Mouse (Mus musculus) kidney, postnatal 14 days (tissue): ENCODE measurements around the gene Gm30191.
"Not testable (repeated sequence)": the region's sequence is repeated elsewhere in the genome, so short reads cannot be mapped to it uniquely, and the experiment has no call there.

Experiments
- DNase-seq: peaks from one replicate; pipeline ENCODE4 v3.0.0; 2022; ENCODE audit warnings: mixed read lengths

Gm30191 gene

GRCm38 (mm10) chr4:134252131-134252910 lies 5.6 kb downstream of the Gm30191 start:
- peak; percentile 55 for DNase-seq

DNA sequence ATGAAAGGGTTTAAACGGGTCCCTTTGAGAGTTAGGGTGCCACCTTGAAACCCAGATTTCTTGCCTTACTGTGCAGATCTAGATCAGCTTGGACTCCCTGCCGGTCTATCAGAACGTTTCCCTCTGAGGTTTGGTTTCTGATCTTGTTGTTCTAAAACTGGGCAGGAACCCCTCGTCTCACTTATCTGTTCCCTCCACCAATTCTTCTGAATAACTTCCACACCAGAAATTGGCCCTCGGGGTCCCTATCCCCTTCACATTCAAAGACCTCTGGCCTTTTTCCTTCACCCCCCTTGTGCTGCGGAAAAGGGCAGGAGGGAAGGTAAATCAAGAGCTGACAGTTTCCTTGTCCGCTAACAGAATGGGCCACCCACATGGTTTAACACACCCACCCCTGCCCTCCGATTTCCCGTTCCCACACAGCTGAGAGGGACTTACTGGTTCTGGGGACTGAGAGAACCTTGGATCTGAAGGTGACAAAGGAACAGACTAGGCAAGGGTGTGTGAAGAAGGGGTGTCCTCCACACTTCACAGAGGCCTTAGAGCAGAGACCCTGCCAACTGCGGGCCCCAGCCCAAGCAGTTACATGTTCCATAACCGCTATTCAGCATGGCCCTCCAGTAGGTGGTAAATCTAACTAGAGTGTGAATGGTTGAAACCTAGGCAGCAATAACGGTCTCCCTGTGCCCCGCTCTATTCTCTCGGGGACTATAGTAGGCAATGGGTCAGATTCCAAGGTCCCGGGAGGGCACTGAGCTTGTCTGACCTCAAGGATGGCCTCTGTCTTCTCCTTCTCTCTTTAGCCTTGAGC lies 6.4 kb downstream of the Gm30191 start:
- DNase-seq: peak; percentile 56

- peak; percentile 57 for DNase-seq
Observed at GRCm38 (mm10) chr4:134253722-134254324, 7.1 kb downstream of the Gm30191 start, which contains the start of gene Grrp1. Gene Grrp1 (minus strand): TSS chr4:134254106.

DNA sequence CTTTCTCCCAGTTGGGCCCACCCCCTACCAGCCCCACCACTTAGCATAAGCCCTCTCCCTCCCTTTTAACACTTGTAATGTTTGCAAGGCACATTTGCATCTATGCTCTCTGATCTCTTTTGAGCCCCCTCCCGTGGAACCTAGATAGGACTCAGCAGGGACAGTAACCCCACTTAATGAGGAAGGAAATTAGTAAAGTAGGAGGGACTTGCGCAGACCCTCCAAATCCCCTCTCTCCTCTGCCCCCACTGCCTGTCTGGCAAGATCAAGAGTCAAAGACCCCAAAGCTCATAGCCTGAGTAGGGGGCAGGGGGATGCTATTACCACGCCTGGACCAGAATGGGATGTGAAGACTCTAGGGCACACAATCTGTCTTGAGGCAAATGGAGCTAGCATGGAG lies 8.1 kb downstream of the Gm30191 start:
- DNase-seq: no peak

GRCm38 (mm10) chr4:134255854-134256253 lies 9.1 kb downstream of the Gm30191 start:
- DNase-seq: peak; percentile 54

GRCm38 (mm10) chr4:134256407-134257197 lies 9.9 kb downstream of the Gm30191 start:
- peak; percentile 70 for DNase-seq

- DNase-seq: no peak
Observed at GRCm38 (mm10) chr4:134257198-134258009, 10.7 kb downstream of the Gm30191 start.

DNA sequence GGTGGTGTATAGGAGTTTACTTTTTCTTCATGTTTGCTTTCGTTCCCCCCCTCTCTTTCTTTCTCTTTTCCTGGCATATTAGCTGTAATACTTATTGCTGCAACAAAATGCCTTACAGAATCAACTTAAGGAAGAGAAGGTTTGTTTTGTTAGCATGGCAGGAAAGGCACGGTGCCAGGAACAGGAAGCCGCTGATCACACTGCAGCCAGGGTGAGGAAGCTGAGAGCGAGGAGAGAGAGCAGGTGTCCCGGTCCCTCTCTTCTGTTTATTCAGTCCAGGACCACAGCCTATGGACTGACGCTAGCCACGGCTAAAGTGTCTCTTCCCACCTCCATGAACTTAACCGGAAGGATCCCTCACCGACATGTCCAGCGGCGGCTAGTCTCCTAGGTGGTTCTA lies 11.6 kb downstream of the Gm30191 start:
- DNase-seq: no peak

DNA sequence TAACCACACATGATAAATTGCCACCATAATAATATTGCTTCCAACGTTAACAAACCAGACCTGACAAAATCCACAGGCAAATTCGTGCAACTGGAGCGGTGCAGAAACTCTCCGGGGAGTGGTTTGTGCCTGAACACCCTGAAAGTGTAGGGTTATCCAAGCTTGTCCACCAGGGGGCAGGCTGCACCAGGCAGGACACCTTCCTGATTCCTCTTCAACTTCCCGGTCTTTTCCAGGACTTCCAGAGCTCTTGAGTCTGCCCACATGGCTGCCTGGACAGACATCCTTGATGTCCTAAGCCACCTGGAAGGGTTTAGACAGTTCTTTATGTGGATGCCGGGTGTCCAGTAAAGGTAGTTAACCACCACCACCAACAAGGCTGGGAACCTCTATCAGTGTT lies 16.5 kb downstream of the Gm30191 start:
- DNase-seq: peak; percentile 70

DNA sequence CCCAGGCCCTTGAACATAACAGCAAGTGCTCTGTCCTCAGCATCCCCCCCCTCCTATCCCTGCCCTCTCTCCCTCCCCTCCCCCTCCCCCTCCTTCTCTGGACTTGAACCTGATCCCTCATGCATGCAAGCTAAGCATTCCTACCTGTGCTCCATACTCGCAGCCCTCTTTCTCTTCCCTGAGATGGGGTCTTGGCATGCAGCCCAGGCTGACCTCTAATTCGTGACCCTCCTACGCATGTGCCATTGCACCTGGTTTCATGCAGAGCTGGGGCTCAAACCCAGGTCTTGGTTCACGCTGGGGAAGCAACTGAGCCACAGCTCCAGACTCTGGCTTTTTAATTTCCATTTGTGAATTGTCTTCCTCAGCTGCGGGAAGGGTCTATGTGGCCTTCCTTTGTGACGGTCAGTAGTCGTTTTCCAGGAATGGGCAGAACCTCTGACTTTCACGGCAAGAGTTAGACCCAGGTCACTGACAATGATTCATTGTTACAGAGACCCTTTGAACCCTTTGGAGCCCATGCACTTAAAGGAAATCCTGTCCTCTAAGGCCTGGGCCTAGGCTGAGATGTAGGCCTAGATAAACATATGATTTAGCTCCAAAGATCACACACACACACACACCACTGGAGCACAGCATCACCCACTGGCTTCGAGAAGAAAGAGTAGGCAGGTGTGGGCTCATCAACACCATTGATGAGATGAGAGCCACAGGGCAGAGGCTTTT lies 19.3 kb downstream of the Gm30191 start:
- peak; percentile 48 for DNase-seq

GRCm38 (mm10) chr4:134268102-134268655 lies 21.4 kb downstream of the Gm30191 start:
- DNase-seq: no peak

- not testable (repeated sequence) for DNase-seq
Observed at GRCm38 (mm10) chr4:134269622-134270021, 22.9 kb downstream of the Gm30191 start.

GRCm38 (mm10) chr4:134271979-134272378 lies 25.2 kb downstream of the Gm30191 start:
- DNase-seq: no peak

GRCm38 (mm10) chr4:134272731-134273416 lies 26.1 kb downstream of the Gm30191 start:
- DNase-seq: no peak

DNA sequence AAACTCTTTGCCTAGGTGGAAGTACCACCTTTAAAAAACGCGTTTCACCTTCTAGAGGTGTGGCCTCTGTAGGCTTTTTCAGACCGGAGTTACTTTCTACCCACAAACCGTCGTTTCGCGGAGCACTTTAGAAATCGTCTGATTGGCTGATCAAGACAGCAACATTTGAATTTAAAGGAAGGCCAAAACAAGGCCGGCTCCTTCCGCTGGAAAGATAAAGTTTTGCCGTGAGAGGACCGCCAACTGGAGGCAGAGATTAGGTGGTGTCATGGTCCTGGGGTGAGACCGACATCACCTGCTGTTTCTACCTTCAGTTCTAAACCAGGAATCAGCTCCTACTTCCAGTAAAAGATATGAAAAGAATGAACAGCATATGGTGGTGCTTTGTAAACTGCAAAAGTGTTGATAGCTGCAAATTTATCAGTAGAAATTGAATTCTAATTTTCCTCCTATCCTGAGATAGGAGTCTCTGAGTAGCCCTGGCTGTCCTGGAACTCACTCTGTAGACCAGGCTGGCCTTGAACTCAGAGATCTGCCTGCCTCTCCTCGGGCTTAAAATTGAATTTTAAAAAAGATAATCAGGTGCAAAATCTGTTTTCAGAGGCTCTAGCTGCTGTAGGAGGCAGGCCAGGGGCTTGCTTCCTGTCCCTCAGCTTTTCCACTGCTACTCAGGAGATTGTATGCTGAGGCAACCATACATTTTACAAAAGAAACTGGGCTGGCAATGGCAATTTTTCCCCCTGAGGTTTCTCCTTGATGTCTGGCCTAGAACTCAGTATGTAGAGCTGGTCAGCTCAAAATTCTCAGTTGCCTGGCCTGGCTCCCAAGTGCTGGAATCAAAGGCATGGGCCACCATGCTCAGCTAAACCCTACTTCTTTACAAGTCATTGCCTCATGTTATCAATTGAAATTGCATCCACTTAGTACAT lies 26.9 kb downstream of the Gm30191 start:
- peak; percentile 42 for DNase-seq

DNA sequence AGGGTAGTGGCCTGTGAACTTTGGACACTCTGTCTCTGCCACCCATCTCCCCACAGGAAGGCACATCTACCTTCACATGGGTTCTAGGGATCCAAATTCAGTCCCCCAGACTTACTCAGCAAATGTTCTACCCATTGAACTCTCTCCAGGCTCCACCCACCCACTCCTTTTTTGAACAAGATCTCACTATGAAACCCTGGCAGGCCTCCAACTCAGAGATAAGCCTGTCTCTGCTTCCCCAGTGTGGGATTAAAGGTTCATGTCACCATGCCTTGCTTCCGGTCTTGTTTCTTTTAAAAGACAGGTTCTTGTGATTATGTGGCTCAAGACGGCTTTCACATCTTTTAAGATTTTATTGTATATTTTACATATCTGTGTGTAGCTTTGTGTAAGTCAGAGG lies 38.2 kb downstream of the Gm30191 start:
- DNase-seq: no peak

- no peak for DNase-seq
Observed at GRCm38 (mm10) chr4:134286226-134287167, 39.8 kb downstream of the Gm30191 start.

GRCm38 (mm10) chr4:134287168-134287564 lies 40.4 kb downstream of the Gm30191 start:
- DNase-seq: peak; percentile 98
